Mouse (Mus musculus) ovary, postnatal 14 days (tissue): Measurements from ENCODE around the gene Usp30.

Experiments used
- DNase-seq: peaks from one replicate; pipeline ENCODE4 v3.0.0; 2022; ENCODE audit warnings: low spot score

Usp30 gene

DNA sequence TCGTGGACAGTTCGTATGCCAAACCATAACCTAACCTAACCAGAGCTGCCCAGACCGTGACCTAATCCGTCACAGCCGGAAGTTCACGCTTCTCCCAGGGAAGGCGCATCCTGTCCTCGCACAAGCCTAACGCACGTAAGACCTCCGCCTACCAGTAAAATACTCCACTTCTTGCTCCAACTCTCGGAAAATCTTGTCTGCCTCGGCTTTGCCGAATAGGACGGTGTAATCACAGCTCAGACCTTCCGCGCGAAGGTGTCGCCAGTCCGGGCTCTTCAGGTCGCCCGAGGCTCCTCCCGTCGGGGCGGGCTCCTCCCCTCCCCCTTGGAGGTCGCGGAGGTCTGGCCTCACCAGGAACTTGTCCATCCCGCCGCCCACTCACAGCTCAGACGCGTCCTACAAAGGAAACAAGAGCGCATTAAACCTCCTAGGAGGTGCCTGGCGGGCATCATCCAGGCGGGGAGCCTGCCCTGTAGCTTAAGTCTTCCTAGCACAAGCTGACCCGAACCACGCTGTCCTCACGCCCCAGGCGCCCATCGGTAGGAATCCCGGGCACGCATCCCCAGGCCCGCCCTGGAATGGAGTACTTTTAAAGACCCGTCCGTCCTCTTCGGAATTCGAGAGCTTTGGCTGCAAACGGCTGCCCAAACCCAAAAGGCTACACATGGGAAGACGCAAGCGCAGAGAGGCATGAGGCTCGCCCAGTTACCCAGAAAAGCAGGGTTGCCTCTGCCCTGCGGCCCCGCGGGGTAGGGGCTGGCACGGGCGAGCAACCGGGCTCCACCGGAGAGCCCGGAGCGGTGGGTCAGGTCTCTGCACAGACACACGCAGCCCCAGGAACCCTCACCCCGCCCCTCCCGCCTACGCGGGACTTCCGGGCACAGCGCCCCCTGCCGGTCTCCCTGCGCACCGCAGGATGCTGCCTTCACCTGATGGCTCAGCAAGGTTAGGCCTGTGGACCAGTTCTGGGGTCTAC is 62.4 kb downstream of the Usp30 start, which contains the start of gene Alkbh2:
Gene Alkbh2 (minus strand): TSS at position 845 of the 976 bp plus-strand sequence.
- peak; percentile 81 for DNase-seq

DNA sequence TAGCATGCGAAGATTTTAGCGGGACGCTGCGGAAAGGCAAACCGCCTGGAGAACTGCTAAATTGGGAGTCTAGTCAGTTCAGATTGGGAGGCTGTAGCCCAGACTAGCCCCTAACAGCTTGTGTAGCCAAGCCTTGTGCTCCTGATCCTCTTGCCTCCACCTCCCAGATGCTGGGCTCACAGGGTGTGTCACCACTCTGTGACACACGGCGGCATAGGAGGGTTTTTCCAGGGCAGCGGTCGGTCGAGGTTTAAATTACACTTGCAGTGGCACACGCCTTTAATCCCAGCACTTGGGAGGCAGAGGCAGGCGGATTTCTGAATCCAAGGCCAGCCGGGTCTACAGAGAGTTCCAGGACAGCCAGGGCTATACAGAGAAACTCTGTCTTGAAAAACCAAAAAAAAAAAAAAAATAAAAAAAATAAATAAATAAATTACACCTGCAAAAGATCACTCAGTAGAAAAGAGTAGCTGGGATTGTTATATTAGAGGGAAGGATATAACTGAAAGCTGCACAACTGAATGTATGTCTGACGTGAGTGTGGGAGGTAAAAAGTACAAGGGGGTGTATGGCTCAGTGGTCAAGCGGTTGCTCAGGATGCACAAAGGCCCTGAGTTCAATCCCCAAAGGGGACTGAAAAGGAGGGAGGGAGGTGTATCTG is 64.4 kb downstream of the Usp30 start:
- DNase-seq: no peak

DNA sequence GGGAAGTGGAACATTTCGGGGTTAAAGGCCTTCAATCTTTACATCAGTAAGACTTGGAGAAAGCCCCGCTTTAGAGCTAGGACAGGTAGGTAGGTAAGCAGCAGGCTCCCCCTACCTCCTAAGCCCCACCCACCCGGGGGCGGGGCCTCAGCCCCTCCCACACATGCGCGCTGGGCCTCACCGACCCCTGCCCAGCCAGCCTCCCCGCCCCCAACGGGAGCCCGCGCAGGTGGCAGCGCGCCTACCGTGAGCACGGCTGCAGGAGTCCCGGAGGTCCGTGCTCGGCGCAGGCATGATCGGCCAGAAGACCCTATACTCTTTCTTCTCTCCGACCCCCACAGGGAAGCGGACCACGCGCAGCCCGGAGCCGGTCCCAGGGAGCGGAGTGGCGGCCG is 64.9 kb downstream of the Usp30 start, which contains the start of gene Ung:
Gene Ung (plus strand): TSS at position 176 of the 395 bp plus-strand sequence.
- no peak for DNase-seq

DNA sequence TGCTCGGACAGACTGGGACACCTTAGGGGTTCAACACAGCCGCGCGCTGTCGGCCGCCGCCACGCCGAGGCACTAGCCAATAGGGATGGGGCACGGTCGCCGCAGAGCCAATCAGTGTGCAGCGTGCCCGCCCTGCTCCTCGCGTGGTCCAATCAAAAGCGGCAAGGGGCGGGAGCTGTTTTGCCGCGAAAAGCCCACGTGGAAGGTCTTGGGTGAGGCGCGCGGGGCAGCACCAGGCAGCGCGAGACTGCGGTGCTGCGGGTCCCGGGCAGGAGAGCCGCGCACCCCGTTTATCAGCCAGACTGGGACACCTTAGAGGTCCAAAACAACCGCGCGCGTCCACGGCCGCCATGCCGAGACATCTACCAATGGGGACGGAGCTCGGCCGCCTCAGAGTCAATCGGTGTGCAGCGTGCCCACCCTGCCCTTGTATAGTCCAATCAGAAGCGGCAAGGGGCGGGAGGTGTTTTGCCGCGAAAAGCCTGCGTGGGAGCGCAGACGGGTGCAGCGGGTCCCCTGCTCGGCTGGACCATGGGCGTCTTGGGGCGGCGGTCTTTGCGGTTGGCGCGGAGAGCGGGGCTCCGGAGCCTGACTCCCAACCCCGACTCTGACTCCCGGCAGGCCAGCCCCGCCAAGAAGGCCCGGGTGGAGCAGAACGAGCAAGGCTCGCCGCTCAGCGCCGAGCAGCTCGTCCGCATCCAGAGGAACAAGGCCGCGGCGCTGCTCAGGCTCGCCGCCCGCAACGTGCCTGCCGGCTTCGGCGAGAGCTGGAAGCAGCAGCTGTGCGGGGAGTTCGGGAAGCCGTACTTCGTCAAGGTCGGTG is 65.6 kb downstream of the Usp30 start:
- DNase-seq: peak; percentile 91

DNA sequence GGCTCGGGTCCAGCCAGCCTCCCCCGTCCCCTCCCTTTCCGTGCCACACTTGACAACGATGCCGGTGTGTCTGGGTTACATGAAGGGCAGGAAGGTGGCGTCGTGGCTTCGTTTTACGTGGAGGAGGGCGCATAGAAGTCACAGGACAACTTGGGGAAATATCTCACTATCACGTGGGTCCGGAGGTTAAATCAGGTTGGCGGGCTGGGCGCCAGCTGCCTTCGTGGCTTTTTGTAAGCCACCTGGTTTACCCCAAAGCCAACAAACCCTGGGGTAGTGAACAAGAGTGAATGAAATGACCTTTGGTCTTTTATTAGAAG is 66.2 kb downstream of the Usp30 start:
- peak; percentile 44 for DNase-seq

DNA sequence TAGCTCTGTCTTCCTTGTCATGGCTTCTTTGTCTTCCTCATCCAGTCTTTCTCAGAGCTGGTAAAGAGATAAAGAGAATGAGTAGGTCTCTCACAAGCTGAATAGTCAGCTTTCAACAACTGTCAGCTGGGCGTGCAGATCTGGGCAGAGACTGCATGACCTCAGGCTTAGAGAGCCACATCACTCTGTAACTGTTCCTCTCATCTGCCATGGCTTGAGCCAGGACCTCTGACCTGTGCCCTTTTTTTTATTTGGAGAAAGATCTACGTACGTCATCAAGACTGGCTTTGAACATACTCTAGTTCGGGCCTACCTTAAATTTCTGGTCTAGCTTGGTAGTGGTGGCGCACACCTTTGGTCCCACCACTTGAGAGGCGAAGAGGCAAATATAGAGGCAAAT is 67.6 kb downstream of the Usp30 start:
- DNase-seq: no peak

DNA sequence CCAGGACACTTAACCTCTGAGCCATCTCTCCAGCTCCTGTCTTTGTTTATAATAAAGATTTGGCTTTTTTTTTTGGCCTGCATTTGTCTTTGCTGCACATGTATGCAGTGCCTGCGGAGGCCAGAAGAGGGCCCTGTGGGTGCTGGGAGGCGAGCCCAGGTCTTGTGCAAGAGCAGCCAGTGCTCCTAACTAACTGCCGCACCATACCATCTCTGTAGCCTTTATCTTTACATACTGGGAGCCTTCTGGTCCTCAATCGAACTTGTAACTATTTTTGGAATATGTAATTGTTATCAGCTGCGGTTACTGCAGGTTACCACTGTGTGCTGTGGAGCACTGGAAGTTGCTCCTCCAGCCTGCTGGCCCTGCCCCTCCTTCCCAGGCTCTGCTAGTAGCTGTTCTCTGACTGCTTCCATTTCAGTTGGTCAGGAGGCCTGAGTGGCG is 68.9 kb downstream of the Usp30 start:
- peak; percentile 60 for DNase-seq

DNA sequence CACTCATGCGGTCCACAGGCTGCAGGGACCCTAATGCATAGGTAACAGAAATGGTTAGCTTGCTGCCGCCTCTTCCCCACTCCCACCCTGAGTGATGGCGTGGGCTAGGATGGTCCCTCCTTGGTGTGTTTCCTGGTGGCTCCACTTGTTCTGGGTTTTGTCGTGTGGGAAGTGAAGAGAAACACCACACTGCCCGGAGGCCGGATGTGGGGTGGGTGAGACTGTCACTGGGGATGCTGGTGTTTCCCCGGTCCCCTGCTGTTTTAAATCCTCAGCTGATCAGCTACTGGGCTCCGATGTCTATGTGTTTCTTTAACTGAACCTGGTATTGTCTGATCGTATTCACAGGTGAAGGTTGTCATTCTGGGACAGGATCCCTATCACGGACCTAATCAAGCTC is 70.3 kb downstream of the Usp30 start:
- no peak for DNase-seq

DNA sequence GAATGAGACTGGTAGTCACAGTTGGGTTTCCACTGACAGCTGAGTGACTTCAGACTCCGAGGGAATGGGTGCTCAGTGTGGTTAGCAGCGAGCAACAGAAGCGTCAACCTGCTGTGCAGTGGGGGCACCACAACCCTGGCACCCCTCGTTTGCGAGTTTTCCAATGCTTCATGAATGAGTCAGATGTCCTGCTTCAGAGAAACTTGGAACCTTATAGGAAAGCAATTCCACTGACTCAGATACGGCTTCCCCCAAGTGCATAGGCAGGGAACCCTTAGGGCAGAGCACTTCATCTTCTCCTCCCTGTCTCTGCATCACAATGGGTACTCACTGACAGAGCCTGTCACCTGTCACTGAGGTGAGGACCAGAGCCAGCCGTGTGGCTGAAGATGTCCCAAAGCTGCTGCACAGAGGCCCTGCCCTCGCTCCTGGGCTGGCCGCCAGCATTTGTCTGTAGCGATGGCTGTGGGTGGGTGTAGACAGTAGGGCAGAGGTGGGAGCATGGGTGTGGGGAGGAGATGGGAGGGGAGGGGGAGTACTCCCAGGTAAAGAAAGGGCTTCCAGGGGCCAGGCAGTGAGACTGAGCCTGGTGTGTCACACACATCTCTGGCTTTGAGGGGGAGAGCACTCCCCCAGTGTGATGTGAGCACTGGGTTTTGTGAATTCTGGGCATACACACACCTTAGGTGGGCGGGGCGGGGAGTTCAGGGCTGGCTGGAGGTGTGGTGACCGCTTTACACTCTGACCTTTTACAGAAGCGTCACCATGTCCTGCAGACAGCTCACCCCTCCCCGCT is 72.4 kb downstream of the Usp30 start:
- DNase-seq: no peak

DNA sequence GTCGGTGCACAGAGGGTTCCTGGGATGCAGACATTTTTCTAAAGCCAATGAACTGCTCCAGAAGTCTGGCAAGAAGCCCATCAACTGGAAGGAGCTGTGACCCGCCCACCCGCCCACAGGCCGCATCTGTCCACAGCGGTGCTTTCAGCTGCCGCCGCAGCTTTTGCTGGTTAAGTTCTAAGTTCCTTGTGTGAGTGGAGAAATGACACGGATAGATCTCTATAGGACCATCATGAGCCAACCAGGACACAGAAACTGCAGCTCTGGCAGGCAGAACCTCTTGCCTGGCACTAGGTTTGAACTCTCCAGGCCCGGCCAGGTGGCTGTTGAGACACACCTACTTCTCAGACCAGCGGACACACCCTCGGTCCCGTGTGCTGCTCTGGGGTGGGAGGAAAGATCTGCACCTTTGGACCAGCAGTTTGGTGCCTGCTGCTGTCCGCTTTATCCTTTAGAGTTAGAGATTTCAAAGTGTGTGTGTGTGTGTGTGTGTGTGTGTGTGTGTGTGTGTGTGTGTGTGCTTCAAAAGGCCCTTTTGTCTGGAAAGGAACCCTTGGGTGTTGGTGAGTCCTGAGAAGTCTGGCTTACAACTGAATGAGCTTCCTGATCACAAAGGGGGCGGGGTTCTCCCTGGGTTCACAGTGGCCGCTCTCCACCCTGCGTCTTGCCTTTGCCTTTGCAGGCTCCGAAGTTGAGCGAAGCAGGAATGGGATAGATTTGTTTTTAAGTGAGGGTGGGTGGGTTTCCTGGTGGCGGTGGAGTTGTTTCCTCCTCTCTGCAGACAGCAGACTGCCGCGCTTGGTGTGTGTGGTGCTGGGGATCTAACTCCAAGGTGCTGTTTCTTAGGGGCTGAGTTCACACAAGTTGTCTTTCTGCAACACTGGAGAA is 73.3 kb downstream of the Usp30 start:
- no peak for DNase-seq

DNA sequence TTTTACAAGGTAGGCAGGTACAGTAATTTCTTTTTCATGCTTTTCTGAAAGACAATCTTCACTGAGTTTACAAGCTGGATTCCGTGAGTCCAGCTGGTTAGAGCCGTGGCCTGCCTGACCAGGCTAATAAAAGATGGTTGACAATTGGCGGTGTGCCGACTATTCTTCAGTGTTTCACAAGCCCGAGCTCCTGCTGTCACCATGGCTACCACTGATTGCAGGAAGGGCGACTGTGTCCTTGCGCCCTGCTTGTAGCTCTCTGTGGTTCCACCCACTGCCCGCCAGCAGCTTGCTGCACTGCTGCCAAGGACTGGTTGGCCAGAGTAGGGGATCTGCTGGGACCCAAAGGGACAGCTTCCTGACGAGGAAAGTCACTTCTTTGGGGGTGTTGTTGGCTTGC is 73.9 kb downstream of the Usp30 start:
- peak; percentile 74 for DNase-seq

DNA sequence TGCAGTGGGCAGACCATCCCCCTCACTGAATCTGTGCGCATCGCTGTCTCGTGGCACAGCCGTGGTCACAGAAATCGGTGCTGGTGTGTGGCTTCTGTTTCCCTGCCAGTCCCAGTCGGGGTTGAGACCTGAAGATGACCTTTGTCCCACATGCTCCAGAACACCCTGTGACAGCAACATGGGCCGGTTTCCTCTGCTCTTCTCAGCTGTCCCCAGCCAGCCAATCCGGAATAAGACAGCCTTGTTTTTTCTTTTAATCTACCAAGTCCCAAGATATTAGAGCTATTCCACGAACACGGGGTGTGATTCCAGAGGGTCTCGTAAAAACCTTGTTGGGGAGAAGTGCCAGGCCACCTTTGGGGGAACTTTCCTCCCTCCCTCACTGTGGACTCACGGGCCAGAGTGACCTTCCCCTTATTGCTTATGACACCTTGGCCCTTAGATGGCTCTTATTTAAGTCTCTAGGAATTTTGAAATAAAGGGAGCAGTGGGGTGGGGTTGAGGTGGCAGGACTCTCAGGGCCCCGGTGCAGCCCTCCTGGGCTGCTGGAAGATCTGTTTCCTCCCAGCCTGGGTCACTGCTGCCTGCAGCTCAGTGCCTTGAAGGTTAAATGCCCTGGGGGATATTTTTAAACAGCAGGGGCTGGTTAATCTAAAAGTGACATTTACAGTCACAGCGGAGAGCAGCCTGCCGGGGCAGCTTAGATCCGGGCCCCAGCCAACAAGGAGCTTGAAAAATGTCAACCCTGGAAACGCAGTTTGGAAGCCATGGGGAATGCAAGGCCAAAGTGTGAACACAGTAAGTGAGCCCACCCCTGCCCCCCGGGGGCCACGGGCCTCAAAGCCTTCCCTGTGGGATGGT is 81.0 kb downstream of the Usp30 start, which contains the start of gene Acacb:
Gene Acacb (plus strand): TSS at position 508 of the 861 bp plus-strand sequence.
- no peak for DNase-seq

DNA sequence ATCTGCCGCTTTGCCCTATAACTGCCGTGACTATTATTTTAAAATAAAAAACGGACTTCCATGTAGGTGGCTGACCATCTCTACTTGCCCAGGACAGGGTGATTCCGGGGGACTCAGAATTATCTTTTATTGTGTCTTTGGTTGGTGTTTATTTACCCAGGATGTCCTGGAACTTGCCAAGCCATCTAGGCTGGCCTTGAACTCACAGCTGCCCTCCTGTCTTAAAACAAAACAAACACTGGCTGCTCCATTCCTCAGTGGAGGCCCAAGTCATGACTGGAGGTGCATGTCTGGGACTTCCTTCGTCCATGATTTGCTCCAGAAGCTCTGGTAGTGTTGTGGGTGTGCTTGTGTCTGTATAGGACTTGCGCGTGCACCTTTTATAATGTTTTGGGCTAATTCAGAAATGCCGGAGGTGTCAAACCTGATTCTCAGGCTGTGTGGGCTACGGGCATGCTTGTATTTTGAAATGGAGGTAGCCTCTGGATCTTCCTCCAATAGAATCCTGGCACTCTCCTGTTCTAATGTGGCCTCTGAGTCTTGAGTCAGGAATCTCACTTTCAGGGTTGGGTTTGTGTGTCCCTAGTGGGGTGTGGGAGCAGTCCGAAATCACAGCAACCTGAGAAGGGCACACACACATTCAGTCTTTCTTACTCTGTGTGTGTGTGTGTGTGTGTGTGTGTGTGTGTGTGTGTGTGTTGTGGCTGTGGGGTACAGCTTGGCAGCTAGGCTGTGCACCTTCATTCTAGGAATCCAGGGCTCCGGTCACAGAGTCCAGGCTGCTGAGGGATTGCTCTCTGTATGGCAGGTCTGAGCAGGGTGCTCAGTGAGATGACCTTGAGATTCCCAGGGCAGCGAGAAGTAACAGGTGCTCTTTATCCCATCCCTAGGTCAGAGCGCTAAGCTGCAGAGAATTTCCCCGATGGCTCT is 82.0 kb downstream of the Usp30 start:
- DNase-seq: no peak

DNA sequence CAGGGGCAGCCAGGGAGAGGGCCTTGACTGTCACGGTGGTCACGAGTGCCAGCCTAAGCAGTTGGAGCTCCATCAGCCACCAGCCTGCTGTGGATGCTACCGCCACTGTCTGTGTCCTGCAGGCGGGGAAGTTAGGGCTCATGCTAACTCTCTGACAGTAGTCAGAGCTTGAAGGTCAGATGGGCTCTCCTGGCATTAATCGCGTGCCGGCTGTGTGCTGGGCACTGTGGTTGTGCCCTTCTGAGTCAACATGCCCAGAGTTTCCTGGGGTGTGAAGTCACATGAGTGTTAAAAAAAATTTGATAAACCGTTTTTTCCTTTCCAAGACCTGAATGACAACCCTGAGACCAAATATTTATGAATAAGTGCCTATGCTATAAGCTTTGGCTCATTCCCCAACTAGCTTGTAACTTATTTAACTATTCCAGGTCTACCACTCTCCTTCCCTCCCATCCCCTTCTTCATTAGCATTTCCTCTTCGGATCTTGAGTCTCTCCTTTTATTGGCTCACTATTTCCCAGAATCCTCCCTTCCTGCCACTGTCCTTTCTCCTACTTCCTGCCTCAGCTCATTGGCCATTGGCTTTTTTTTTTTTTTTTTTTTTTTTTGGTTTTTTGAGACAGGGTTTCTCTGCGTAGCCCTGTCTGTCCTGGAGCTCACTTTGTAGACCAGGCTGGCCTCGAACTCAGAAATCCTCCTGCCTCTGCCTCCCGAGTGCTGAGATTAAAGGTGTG is 87.3 kb downstream of the Usp30 start:
- DNase-seq: no peak

DNA sequence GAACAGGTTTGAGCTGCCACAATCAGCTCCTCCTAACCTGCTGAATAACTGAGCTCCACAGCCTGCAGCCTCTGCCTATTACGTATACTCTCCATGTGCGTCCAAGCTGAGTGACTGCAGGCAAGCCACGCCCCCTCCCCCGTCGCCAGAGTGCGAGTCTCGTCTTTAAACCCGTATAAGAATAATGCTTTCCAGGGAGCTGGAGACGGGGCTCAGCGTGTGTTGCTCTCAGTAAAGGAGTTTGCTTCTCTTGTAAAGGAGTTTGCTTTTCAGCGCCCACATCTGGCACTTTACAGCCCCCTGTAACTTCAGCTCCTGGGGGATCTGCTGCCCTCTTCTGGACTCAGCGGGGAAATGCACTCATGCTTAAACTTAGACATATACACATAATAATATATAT is 88.2 kb downstream of the Usp30 start:
- no peak for DNase-seq

DNA sequence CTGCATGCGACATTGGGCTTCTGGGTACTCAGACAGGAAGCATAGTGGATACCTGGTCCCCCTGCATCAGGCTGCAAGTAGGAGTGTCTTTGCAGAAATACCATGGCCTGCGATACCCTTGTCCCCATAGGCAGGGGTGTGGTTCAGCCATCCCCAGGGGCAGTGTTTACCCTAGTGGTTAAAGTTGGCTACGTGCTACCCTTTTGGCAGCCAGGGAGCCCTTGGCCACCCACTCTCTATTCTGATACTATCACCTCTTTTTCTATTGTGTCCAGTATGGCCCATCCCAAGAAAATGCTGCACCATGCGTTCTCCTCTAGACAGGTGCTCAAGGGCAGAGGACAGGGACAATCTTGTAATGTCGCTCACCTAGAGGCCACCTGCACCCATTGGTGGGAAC is 89.5 kb downstream of the Usp30 start:
- DNase-seq: no peak

DNA sequence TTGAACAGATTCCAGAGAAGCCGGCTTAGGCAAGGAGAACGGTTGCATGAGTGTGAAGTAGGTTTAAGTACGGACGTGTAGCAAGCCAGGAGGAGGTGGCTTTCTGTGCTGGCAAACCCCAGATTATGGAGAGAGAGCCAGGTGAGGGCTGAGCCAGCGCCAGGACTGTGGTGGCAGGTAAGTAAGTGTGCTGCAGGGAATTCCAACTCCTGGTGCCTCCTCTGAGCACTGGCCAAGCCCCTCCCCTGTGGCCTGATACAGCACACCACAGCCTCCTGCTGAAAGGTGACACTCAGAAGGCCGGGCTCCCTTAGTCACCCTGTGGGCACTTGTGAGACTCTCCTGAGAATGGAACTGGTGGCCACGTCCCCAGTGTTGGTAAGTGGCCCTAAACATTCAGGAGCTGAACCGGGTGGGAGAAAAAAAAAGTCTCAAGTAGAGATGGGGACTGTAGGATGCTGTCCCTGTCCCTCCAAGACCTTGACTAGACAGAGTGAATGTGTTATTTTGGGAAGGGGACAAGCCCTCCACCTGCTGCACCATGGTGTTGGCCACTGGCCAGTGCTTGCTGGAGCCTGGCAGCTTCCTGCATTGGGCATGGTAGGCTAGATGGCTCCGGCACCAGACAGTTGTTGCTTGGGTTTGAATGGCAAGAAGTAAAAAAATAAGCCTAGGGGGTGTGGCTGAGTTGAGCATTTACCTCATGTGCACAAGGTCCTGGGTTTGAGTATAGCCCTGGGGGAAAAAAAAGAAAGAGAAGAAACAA is 90.1 kb downstream of the Usp30 start:
- no peak for DNase-seq
